In genomic region chr12:112737761-112738160, GRCm38 (mm10) we compare ENCODE assay signal across 8 mouse cellular contexts. TPM values are rescaled to one million over a fixed set of nuclear protein-coding genes. Genes with fewer than 3 reads are reported as not detected.
DNase-seq lines count a peak whose midpoint lies in the region; TF ChIP-seq lines count a peak whose summit lies in the region.
"Had no signal": no experiment of that assay in that cellular context is flagged by ENCODE, and none has a peak within 500 bp of the region (broad histone marks: within the 10 kb centered on the region; RNA-seq: fewer than 3 reads in every experiment).

No protein-coding gene starts in this region.

- peak; percentile 58 to 63 for DNase-seq in left cerebral cortex, adult 18-20 months (ENCODE audit: low spot score in 2 of 2)
- no peak for DNase-seq in left cerebral cortex, adult 11 months (ENCODE audit: low spot score)
- peak; percentile 77 for DNase-seq in adrenal gland, postnatal 14 days
- peak; percentile 95 for DNase-seq in cerebellum, adult 8-10 months
- DNase-seq in layer of hippocampus, adult 2 months (ENCODE audit: low spot score in 2 of 2): peak; percentile 57 to 61
- no peak for DNase-seq in urinary bladder, adult 18-20 months (ENCODE audit: low spot score in 2 of 2)
- no peak for DNase-seq in embryo, embryonic 9.5 days (ENCODE audit: extremely low spot score)

- no peak overlapping the region for H3K4me3 ChIP-seq in layer of hippocampus, adult 2 months
- H3K4me3 ChIP-seq: embryonic facial prominence, embryonic 15.5 days had no signal

- no peak for TF ChIP-seq CTCF in layer of hippocampus, adult 2 months (conservative IDR thresholded peaks at IDR 0.05)

- no peak overlapping the region for H3K27ac ChIP-seq in layer of hippocampus, adult 2 months
- H3K27ac ChIP-seq: embryonic facial prominence, embryonic 15.5 days had no signal

RNA-seq across cellular contexts. Expression of gene Cep170b, which starts 17.5 kb away (rescaled TPM):
- total RNA-seq in left cerebral cortex, adult 18-20 months (2021): 100 to 1,000 TPM; 267 to 284 TPM
- 29.1 and 33.0 TPM in 2 replicates for total RNA-seq in adrenal gland, postnatal 14 days (2021)
- 100 to 1,000 TPM; 194 to 210 TPM for total RNA-seq in layer of hippocampus, adult 2 months (2021)

RNA-seq across cellular contexts. Expression of gene Pld4, which starts 22.7 kb away (rescaled TPM):
- 1 to 10 TPM; 9.7 to 10.0 TPM for total RNA-seq in left cerebral cortex, adult 18-20 months (2021)
- total RNA-seq in adrenal gland, postnatal 14 days (2021): 6.4 and 19.9 TPM in 2 replicates
- 1 to 10 TPM; 8.6 to 9.7 TPM for total RNA-seq in layer of hippocampus, adult 2 months (2021)

RNA-seq across cellular contexts. Expression of gene Zbtb42, which starts 59.1 kb away (rescaled TPM):
- 1 to 10 TPM; 1.1 to 1.5 TPM for total RNA-seq in left cerebral cortex, adult 18-20 months (2021)
- total RNA-seq in adrenal gland, postnatal 14 days (2021): 2.8 and 4.6 TPM in 2 replicates
- under 1 TPM; 0.44 to 0.52 TPM for total RNA-seq in layer of hippocampus, adult 2 months (2021)

Comparison
In these comparisons a context has a peak if more than half of its experiments do, and no peak if none do; other contexts are left out.
1. DNase-seq: peak in left cerebral cortex, adult 18-20 months (2 of 2), adrenal gland, postnatal 14 days (single experiment), cerebellum, adult 8-10 months (single experiment) and layer of hippocampus, adult 2 months (2 of 2); none in left cerebral cortex, adult 11 months (single experiment), urinary bladder, adult 18-20 months (0 of 2) and embryo, embryonic 9.5 days (single experiment).